Mouse (Mus musculus) midbrain, embryonic 12.5 days (tissue): Measurements from ENCODE around the gene Rpusd3. TPM values are rescaled to one million over a fixed set of nuclear protein-coding genes. Genes with fewer than 3 reads are reported as not detected.

Source experiments
- ATAC-seq: fragments of 200-750 bp; cut with Nextera tagmentation; 2 replicates; pipeline ENCODE4 v1.8.0; 2017; ENCODE audit warnings: low read depth, moderate TSS enrichment, moderate library complexity; ENCODE audit not compliant: low FRiP score
- H3K27ac ChIP-seq: fragments of 300-500 bp; sonication (generic); replicated peaks from 2 replicates; pipeline ENCODE4 v1.5.1; 2016; ENCODE audit warnings: mild to moderate bottlenecking
- H3K27me3 ChIP-seq: fragments of 300-500 bp; sonication (generic); 2 replicates; pipeline ENCODE4 v1.6.1; 2016; ENCODE audit warnings: mild to moderate bottlenecking
- H3K36me3 ChIP-seq: fragments of 300-500 bp; sonication (generic); 2 replicates; pipeline ENCODE4 v1.6.1; 2016
- H3K4me1 ChIP-seq: fragments of 300-500 bp; sonication (generic); 2 replicates; pipeline ENCODE4 v1.6.1; 2016
- H3K4me2 ChIP-seq: fragments of 300-500 bp; sonication (generic); replicated peaks from 2 replicates; pipeline ENCODE4 v1.6.1; 2016; ENCODE audit warnings: mild to moderate bottlenecking, moderate library complexity
- H3K4me3 ChIP-seq: fragments of 300-500 bp; sonication (generic); 2 replicates; pipeline ENCODE4 v1.5.1; 2016; ENCODE audit warnings: mild to moderate bottlenecking
- H3K9ac ChIP-seq: fragments of 300-500 bp; sonication (generic); replicated peaks from 2 replicates; pipeline ENCODE4 v1.6.1; 2016; ENCODE audit warnings: mild to moderate bottlenecking, moderate library complexity
- H3K9me3 ChIP-seq: fragments of 300-500 bp; sonication (generic); 2 replicates; pipeline ENCODE4 v1.6.1; 2016; ENCODE audit warnings: mild to moderate bottlenecking
- WGBS: fragments of 180-500 bp; shearing (Covaris S2); methylation state at CpG from one replicate; pipeline ENCODE4 v1.1.7; 2016; 5-methylcytosine and 5-hydroxymethylcytosine counted together
- polyA plus RNA-seq: library from polyadenylated mRNA; unstranded; fragments of >200 nt; fragmentation: Nextera tagmentation; extraction: Ambion mirVana; gene quantifications from 2 replicates; pipeline ENCODE4 v1.2.1, GENCODE M21; 2016

The Rpusd3 gene
- 24.3 and 26.7 TPM in 2 replicates for polyA plus RNA-seq

DNA sequence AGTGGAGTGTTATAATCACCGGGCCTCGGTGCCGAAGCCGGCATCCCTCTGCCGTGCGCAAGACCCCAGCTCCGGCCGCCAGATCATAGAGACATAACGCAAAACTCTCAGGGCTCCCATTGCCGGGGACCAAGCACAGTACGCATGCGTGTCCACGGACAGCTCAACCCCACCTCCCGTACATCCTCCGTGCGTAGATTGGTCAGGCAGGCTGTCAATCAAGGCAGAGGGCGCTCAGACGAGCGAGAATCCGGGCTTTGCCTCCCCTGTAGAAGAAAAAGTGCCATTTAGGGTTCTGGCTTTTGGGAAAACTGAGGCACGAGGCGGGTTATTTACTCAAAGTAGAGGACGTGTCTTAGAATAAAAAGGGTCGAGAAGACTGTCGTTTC lies at the start of gene Rpusd3:
Gene Rpusd3 (minus strand): TSS at position 142 of the 389 bp plus-strand sequence.
- Histone ChIP-seq H3K4me2 (peak within 1 kb of the TSS; percentile 88), H3K4me1 (peaks cover 18% of the 10 kb centered on the region), H3K36me3 (peaks cover 25% of the 10 kb centered on the region), H3K9me3 (no peaks in the 10 kb centered on the region), H3K4me3 (peak within 1 kb of the TSS; percentile 60), H3K27me3 (no peaks in the 10 kb centered on the region), H3K27ac (peak within 1 kb of the TSS; percentile 22; the same call in 1 of the 2 replicates), H3K9ac (peak within 1 kb of the TSS; percentile 73)
- ATAC-seq, result peak; percentile 98
- under 1% methylated on average over 25 of the region's 25 CpGs for WGBS

DNA sequence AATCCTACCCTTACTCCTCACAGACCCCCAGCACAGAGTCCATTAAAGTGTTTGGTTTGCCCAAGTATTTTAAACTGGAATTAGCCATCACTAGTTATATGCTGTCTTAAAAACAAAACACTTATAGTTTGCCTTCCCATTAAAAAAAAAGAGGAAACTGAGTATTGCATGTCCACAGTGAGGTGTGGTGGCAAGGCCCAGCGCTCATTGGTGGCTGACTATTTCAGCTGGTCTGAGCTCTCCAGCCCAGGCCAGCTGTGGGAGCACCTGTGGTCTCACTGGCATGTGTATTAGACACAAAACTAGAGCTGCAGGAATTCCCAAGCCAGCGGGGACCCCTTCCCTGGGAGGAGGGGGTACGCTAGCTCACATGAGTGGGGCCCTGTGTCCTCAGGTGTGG lies 49.4 kb upstream of the Rpusd3 start:
- Histone ChIP-seq H3K27ac (no peak overlapping the region), H3K9ac (no peak overlapping the region), H3K4me1 (peaks cover 10% of the 10 kb centered on the region), H3K4me3 (no peak overlapping the region), H3K4me2 (no peak overlapping the region), H3K27me3 (peaks cover 55% of the 10 kb centered on the region), H3K9me3 (no peaks in the 10 kb centered on the region), H3K36me3 (no peaks in the 10 kb centered on the region)
- 55% methylated on average over 3 of the region's 3 CpGs for whole genome bisulfite sequencing
- no peak for ATAC-seq

DNA sequence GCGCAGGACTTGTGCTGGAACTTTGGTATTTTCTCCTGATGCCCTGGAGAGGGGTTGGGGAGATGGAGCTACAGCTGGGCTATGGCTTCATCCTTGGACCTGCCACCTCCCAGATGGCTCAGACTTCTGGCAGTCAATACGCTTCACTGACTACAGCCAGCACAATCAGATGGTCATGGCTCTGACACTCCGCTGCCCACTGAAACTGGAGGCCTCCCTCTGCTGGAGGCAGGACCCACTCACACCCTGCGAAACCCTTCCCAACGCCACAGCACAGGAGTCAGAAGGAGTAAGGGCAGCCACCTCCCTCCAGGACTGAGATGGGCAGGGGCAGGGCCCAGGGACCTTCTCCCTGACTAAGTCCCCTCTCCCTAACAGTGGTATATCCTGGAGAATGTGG lies 46.5 kb upstream of the Rpusd3 start:
- no peak for ATAC-seq
- H3K4me2 ChIP-seq, result no peak overlapping the region
- 65% methylated on average over 5 of the region's 5 CpGs for WGBS

DNA sequence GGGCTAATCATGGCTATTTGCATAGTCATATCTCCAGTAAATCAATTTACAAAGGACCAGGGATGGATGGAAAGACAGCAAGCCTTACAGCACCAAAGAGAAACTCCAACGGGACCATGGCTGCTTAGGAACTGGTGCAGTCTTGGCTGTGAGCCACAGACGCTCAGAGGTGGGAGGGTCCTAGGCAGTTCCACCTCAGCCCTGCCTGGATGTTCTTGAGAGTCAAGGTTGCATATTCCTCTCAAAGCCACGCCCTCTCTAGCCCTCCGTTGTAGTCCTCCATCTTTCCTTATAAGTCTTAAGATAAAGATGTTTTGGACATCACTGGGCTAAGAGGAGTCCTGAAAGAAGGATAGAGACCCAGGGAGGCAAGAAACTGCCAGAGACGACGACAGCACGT lies 44.9 kb upstream of the Rpusd3 start:
- Histone ChIP-seq H3K9ac (no peak overlapping the region), H3K9me3 (no peaks in the 10 kb centered on the region), H3K4me2 (no peak overlapping the region), H3K36me3 (no peaks in the 10 kb centered on the region), H3K27me3 (peaks cover 18% of the 10 kb centered on the region), H3K4me3 (no peak overlapping the region), H3K4me1 (0 out of 2 replicates have a peak, but pooled peaks cover 2% of the 10 kb centered on the region), H3K27ac (no peak overlapping the region)
- 72% methylated on average over 7 of the region's 7 CpGs for WGBS
- ATAC-seq, result no peak

More for the DNA sequence above, 46.5 kb upstream of the Rpusd3 start:
- Histone ChIP-seq H3K9ac (no peak overlapping the region), H3K4me1 (peaks cover 10% of the 10 kb centered on the region), H3K36me3 (no peaks in the 10 kb centered on the region), H3K27ac (no peak overlapping the region), H3K4me3 (no peak overlapping the region), H3K9me3 (no peaks in the 10 kb centered on the region), H3K27me3 (peaks cover 34% of the 10 kb centered on the region)

DNA sequence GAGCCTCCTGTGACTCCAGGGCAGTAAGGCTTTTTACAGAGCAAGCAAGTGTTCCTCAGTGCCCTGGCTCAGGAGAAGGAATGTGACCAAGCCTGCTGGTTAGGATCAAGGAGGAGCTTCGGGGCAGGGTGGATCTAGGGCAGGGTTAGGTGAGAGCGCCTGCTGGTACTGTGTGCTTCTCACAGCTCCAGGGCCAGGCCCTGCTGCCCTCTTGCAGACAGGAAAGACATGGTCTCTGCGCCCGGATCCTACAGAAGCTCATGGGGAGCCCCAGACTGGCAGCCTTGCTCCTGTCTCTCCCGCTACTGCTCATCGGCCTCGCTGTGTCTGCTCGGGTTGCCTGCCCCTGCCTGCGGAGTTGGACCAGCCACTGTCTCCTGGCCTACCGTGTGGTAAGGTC lies 39.5 kb upstream of the Rpusd3 start:
- Histone ChIP-seq H3K27ac (no peak overlapping the region), H3K4me1 (no peaks in the 10 kb centered on the region), H3K4me3 (no peak overlapping the region), H3K4me2 (no peak overlapping the region), H3K9ac (no peak overlapping the region), H3K27me3 (peaks cover 7% of the 10 kb centered on the region; the same call in 1 of the 2 replicates), H3K36me3 (no peaks in the 10 kb centered on the region), H3K9me3 (no peaks in the 10 kb centered on the region)
- 72% methylated on average over 10 of the region's 10 CpGs for WGBS
- no peak for ATAC-seq

DNA sequence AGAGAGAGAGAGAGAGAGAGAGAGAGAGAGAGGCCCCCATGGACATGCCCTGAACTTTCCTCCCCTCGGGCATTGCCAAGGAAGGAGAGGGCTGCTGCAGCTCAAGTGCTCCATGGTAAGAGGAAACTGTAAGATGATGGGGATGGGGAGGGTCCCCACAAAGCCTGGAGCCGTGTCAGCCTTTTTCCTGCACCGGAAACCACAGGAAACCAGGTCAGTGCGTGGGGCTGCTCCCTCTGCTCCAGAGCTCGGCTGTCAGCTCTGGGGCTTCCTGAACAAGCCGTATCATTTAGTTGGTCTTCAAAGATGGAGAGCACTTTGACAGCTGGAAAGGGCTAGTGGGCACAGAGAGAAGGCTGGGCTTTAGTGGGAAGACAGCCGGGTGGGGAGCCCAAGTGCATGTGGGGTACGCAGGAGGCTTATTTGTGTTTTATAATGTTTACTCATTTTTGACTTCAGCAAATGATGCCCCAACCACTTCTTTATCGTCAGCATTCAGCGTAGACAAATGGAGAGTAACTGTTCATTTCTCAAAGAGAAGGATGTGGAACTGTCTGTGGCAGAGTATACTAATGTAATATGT lies 38.9 kb upstream of the Rpusd3 start, which contains the start of gene Il17re:
Gene Il17re (plus strand): TSS at position 533 of the 583 bp plus-strand sequence.
- H3K4me2 ChIP-seq, result no peak within 1 kb of the TSS
- whole genome bisulfite sequencing, result 79% methylated on average over 10 of the region's 10 CpGs
- no peaks in the 10 kb centered on the region for H3K9me3 ChIP-seq
- H3K36me3 ChIP-seq, result no peaks in the 10 kb centered on the region
- no peak within 1 kb of the TSS for H3K4me3 ChIP-seq
- H3K9ac ChIP-seq, result no peak within 1 kb of the TSS
- H3K4me1 ChIP-seq, result no peaks in the 10 kb centered on the region
- peaks cover 7% of the 10 kb centered on the region; the same call in 1 of the 2 replicates for H3K27me3 ChIP-seq
- no peak for ATAC-seq
- H3K27ac ChIP-seq, result no peak within 1 kb of the TSS

DNA sequence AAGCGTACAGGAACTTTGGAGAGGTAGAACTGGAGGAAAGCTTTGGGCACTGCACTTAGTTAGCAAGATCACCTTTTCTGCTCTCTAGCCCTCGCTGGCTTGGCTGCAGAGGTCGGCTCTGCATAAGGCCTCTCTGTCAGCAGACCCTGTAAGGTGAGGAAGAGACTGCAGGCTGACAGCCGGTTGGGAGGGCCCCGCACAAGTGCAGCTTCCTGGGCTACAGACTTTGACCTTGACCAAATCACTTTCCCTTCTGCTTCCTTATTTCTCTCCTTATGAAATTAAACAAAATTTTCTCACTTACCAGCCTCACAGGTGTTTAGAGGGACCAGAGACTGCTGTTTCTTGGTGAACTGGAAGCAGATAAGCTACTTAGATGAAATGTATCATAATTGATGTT lies 35.9 kb upstream of the Rpusd3 start:
- H3K9ac ChIP-seq, result no peak overlapping the region
- H3K27me3 ChIP-seq, result peaks cover 7% of the 10 kb centered on the region; the same call in 1 of the 2 replicates
- H3K9me3 ChIP-seq, result no peaks in the 10 kb centered on the region
- H3K4me3 ChIP-seq, result no peak overlapping the region
- no peaks in the 10 kb centered on the region for H3K4me1 ChIP-seq
- 76% methylated on average over 5 of the region's 5 CpGs for WGBS
- H3K36me3 ChIP-seq, result no peaks in the 10 kb centered on the region
- H3K27ac ChIP-seq, result no peak overlapping the region
- H3K4me2 ChIP-seq, result no peak overlapping the region
- ATAC-seq, result no peak

DNA sequence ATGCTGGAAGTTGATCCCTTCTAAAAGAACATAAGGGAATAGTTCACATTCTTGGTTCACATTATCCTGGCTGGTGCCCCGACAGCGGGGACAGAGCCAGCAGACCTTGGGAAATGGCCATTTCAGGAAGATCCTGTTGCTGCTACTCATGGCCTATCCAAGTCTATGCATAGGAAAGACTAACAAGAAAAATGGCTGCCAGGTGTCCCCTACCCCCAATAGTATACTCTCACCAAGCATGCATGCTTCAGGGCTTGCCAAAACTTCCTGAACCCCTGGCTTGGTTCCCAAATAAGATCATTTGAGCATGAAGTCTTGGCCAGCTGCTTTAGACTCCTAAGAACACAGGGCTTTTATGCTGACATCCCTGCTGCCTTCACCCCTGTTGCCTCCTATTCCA lies 32.7 kb upstream of the Rpusd3 start:
- Histone ChIP-seq H3K36me3 (peaks cover 26% of the 10 kb centered on the region), H3K27ac (no peak overlapping the region), H3K4me1 (no peaks in the 10 kb centered on the region), H3K9me3 (no peaks in the 10 kb centered on the region), H3K27me3 (no peaks in the 10 kb centered on the region), H3K4me3 (no peak overlapping the region), H3K4me2 (no peak overlapping the region), H3K9ac (no peak overlapping the region)
- no peak for ATAC-seq
- WGBS, result 92% methylated on average over 2 of the region's 2 CpGs

DNA sequence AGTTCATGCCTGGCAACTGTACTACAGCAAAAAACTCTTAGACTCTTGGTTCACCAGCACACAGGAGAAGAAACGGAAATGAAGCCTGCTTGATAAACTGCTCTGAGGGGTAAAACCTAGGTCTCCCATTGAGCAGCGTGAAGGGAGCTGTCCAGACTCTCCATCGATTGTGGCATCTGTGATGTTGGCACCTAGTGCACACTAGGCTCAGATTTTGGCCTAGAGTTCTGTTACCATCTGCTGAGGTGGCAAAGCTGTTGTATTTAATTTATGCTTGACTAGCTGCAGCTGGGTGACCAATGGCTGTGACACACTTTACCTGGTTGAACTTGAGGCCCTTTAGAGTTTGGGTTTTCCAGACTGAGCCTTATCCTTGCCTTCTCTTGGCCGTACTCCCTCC lies 28.5 kb upstream of the Rpusd3 start:
- no peak overlapping the region for H3K4me2 ChIP-seq
- no peak overlapping the region for H3K4me3 ChIP-seq
- ATAC-seq, result no peak
- H3K4me1 ChIP-seq, result peaks cover 10% of the 10 kb centered on the region
- H3K9me3 ChIP-seq, result no peaks in the 10 kb centered on the region
- H3K27me3 ChIP-seq, result no peaks in the 10 kb centered on the region
- no peak overlapping the region for H3K9ac ChIP-seq
- 92% methylated on average over 4 of the region's 4 CpGs for WGBS
- H3K36me3 ChIP-seq, result peaks cover 40% of the 10 kb centered on the region
- H3K27ac ChIP-seq, result no peak overlapping the region

DNA sequence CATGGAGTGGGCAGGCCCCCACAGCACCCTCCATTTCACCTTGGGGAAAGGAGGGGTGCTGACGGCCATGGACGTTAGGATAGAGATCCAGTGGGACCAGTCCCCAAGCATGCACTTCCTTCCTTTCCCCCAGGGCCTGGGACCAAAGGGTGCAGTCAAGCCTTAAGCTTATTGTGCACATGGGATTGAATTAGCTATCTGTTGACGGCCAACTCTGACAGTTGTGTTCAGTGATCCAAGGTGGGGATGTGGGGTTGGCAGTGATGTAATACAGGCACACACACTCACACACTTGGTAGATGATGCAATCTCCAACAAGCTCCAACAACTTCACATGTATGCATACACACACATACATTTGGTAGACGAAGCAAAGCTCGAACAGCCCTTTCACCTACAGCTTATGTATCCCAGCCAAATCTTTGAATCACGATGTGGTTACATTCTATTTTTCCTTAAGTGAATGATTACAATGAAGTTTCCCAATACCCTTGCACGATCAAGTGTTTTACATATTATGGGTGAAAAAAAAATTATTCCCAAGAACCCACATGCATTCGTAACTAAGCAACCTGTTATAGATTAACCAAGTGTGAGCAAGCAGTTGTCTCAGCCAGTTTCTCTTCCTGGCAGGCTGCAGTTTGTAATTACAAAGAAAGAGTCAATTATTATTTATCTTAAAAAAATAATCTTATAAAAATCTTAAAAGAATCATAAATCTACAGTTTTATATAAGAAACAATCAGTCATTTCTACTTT lies 25.2 kb upstream of the Rpusd3 start:
- ATAC-seq, result no peak
- peaks cover 40% of the 10 kb centered on the region for H3K36me3 ChIP-seq
- 83% methylated on average over 8 of the region's 8 CpGs for WGBS

DNA sequence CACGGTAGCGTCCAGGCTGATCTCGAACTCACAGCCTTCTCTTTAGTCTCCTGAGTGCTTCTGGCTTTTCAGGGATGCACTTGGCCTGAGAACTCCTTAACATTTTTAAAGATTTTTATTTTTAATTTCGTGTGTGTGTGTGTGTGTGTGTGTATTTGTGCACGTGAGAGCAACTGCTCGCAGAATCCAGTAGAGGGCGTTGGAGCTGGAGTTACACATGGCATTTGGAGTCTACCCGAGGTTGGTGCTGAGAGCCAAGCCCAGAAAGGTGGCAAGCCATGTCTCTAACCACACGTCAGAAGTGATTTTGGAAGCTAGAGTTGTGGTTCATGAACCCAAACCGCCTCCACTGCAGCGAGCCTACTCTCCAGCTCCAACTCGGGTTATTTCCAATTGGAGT lies 24.0 kb upstream of the Rpusd3 start:
- WGBS, result 53% methylated on average over 12 of the region's 12 CpGs
- Histone ChIP-seq H3K9me3 (no peaks in the 10 kb centered on the region), H3K27me3 (no peaks in the 10 kb centered on the region), H3K4me3 (peak overlapping the region; percentile 96), H3K4me1 (peaks cover 10% of the 10 kb centered on the region), H3K4me2 (peak overlapping the region; percentile 89), H3K36me3 (peaks cover 27% of the 10 kb centered on the region), H3K9ac (peak overlapping the region; percentile 88), H3K27ac (peak overlapping the region; percentile 36)
- no peak for ATAC-seq

More for the DNA sequence above, 25.2 kb upstream of the Rpusd3 start:
- Histone ChIP-seq H3K4me2 (no peak overlapping the region), H3K4me1 (peaks cover 10% of the 10 kb centered on the region), H3K9ac (no peak overlapping the region), H3K4me3 (no peak overlapping the region), H3K27me3 (no peaks in the 10 kb centered on the region), H3K27ac (no peak overlapping the region), H3K9me3 (no peaks in the 10 kb centered on the region)

DNA sequence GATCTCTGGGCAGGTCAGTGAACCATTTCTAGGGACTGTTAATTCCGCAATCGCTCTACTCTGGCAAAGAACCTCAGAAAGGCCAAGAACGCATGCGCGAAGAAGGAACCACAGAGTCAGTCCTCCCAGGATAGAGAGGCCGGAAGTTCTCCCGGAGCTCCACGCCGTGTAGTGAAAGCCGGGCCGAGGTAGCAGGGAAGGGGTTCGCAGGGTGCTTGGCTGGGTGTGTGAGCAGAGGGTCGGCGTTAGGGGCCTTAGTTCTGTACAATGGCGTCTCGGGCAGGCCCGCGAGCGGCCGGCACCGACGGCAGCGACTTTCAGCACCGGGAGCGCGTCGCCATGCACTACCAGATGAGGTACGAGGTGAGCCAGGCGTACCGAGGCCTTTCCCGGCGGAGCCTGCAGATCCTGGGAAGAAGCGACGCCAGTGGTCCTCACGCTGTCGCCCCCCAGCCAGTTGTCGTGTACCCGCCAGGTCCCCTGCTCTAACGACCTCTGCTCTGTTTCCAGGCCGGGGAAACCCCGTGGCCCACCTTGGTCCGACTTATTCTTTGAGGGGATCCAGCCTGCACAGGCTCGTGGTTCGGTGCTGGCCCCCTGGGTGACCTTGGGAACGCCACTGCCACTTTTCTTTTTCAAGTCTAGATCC lies 23.4 kb upstream of the Rpusd3 start, which contains the start of gene Jagn1:
Gene Jagn1 (plus strand): TSS at position 128 of the 649 bp plus-strand sequence.
- peak within 1 kb of the TSS; percentile 89 for H3K4me2 ChIP-seq
- peak within 1 kb of the TSS; percentile 96 for H3K4me3 ChIP-seq
- peaks cover 22% of the 10 kb centered on the region for H3K36me3 ChIP-seq
- peak; percentile 94 for ATAC-seq
- peak within 1 kb of the TSS; percentile 88 for H3K9ac ChIP-seq
- WGBS, result under 1% methylated on average over 42 of the region's 45 CpGs
- peaks cover 10% of the 10 kb centered on the region for H3K4me1 ChIP-seq
- H3K27me3 ChIP-seq, result no peaks in the 10 kb centered on the region
- peak within 1 kb of the TSS; percentile 36 for H3K27ac ChIP-seq
- no peaks in the 10 kb centered on the region for H3K9me3 ChIP-seq
